Mouse (Mus musculus) cerebellum, adult 2 months (tissue): ENCODE measurements around the gene Fam104a.

Experiments used
- CTCF ChIP-seq: fragments of 200-500 bp; IDR thresholded peaks from 2 replicates; pipeline ENCODE4 v1.5.1; 2011; ENCODE audit warnings: low read depth, mild to moderate bottlenecking, control low read depth, low read length, moderate library complexity, borderline replicate concordance; ENCODE audit not compliant: insufficient read depth
- POLR2A ChIP-seq: fragments of 200-500 bp; IDR thresholded peaks from 2 replicates; pipeline ENCODE4 v1.6.1; 2011; ENCODE audit warnings: low read length, control low read depth, borderline replicate concordance; ENCODE audit not compliant: insufficient read depth

DNA sequence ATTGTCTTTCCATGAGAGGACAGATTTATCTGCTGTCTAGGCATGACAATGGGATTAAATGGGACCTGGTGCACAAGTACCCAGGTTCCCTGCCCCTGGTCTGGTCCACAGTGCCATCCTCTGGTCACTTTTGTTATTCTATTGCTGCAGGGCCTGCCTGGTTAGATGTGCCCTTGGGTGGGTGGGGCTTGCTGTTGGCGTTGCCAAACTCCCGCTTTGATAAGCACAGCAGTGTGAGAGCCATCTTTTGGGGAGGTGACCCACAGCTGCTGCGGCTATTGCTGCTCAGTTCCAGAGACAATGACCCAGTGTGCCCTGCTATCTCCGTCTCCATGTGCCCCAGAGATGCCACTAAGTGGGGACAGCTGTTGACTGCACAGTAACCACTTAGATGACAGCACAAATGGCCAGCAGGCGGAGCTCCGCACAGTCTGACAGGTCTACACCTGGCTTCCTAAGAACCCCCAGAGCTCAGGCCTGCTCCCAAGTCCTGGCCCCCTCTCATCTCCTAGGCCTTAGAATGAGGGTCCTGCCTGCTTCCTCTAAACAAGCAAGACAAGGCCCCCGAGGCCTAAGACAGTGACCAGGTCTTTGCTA, 31.2 kb upstream of the Fam104a start:
- TF ChIP-seq CTCF (no peak), POLR2A (no peak)
